Mouse (Mus musculus) urinary bladder, postnatal 25 days (tissue): Measurements from ENCODE around the gene Cxcr5.
A peak's percentile ranks its signal among the peaks of the same experiment; 100 is the strongest.

ENCODE experiments used
- DNase-seq: peaks from one replicate; pipeline ENCODE4 v3.0.0; 2022; ENCODE audit warnings: low spot score

Cxcr5 gene

GRCm38 (mm10) chr9:44479628-44480428 lies 81.8 kb downstream of the Cxcr5 start:
- DNase-seq: peak; percentile 83

- peak; percentile 63 for DNase-seq
These were observed 82.6 kb downstream of the Cxcr5 start for GRCm38 (mm10) chr9:44478959-44479605.

GRCm38 (mm10) chr9:44478229-44478921 lies 83.3 kb downstream of the Cxcr5 start:
- peak; percentile 67 for DNase-seq

- DNase-seq: peak; percentile 37
These were observed 84.1 kb downstream of the Cxcr5 start for GRCm38 (mm10) chr9:44477339-44478228.

- DNase-seq: no peak
These were observed 85.7 kb downstream of the Cxcr5 start for GRCm38 (mm10) chr9:44475936-44476335.

- no peak for DNase-seq
These were observed 87.3 kb downstream of the Cxcr5 start for GRCm38 (mm10) chr9:44474327-44474726.

GRCm38 (mm10) chr9:44473184-44473583 lies 88.5 kb downstream of the Cxcr5 start:
- DNase-seq: no peak

GRCm38 (mm10) chr9:44468800-44469199 lies 92.9 kb downstream of the Cxcr5 start:
- no peak for DNase-seq

GRCm38 (mm10) chr9:44468224-44468623 lies 93.5 kb downstream of the Cxcr5 start:
- DNase-seq: no peak

GRCm38 (mm10) chr9:44461950-44462349 lies 99.7 kb downstream of the Cxcr5 start:
- no peak for DNase-seq
